Mouse (Mus musculus) kidney, postnatal 25 days (tissue): ENCODE measurements at regions not wholly inside any gene's neighbourhood (a gene's known extent, or its start where the extent isn't known, plus 50 kb on each side); places are given as distances from the start of the nearest gene placed in this dataset.
A peak's percentile ranks its signal among the peaks of the same experiment; 100 is the strongest.

Experiments
- DNase-seq, 2 experiments: peaks; one replicate each; pipeline ENCODE4 v3.0.0; 2021; ENCODE audit warnings: mixed read lengths in 2 of 2

GRCm38 (mm10) chr1:63918200-63918599 lies 149.1 kb upstream of the 4933402D24Rik start:
- no peak for DNase-seq

- DNase-seq = no peak
Measured at GRCm38 (mm10) chr1:63916907-63917650, 148.0 kb upstream of the 4933402D24Rik start.

GRCm38 (mm10) chr1:63910765-63911164 lies 141.7 kb upstream of the 4933402D24Rik start:
- no peak for DNase-seq

GRCm38 (mm10) chr1:63909191-63909590 lies 140.1 kb upstream of the 4933402D24Rik start:
- DNase-seq = no peak

- no peak for DNase-seq
Measured at GRCm38 (mm10) chr1:63903620-63904019, 134.6 kb upstream of the 4933402D24Rik start.

GRCm38 (mm10) chr1:63903201-63903600 lies 134.1 kb upstream of the 4933402D24Rik start:
- peak in 1 of 2 experiments; percentile 15 for DNase-seq

- DNase-seq = peak; percentile 43 to 53
Measured at GRCm38 (mm10) chr1:63902391-63902790, 133.3 kb upstream of the 4933402D24Rik start.

- DNase-seq = no peak
Measured at GRCm38 (mm10) chr1:63899631-63900577, 130.8 kb upstream of the 4933402D24Rik start.

- no peak for DNase-seq
Measured at GRCm38 (mm10) chr1:63898766-63899165, 129.7 kb upstream of the 4933402D24Rik start.

GRCm38 (mm10) chr1:63897556-63897955 lies 128.5 kb upstream of the 4933402D24Rik start:
- no peak for DNase-seq

GRCm38 (mm10) chr1:63879570-63879969 lies 110.5 kb upstream of the 4933402D24Rik start:
- DNase-seq = no peak

GRCm38 (mm10) chr1:63876589-63877251 lies 107.7 kb upstream of the 4933402D24Rik start:
- no peak for DNase-seq

- DNase-seq = no peak
Measured at GRCm38 (mm10) chr1:63875297-63875962, 106.4 kb upstream of the 4933402D24Rik start.

- no peak for DNase-seq
Measured at GRCm38 (mm10) chr1:63871831-63872230, 102.8 kb upstream of the 4933402D24Rik start.

GRCm38 (mm10) chr1:63869342-63869741 lies 100.3 kb upstream of the 4933402D24Rik start:
- DNase-seq = no peak

- no peak for DNase-seq
Measured at GRCm38 (mm10) chr1:63857933-63858649, 89.0 kb upstream of the 4933402D24Rik start.

GRCm38 (mm10) chr1:63857468-63857867 lies 88.4 kb upstream of the 4933402D24Rik start:
- DNase-seq = no peak

- no peak for DNase-seq
Measured at GRCm38 (mm10) chr1:63856366-63856765, 87.3 kb upstream of the 4933402D24Rik start.

GRCm38 (mm10) chr1:63854794-63855193 lies 85.7 kb upstream of the 4933402D24Rik start:
- DNase-seq = peak in 1 of 2 experiments; percentile 9

- DNase-seq = no peak
Measured at GRCm38 (mm10) chr1:63851476-63852094, 82.5 kb upstream of the 4933402D24Rik start.

GRCm38 (mm10) chr1:63850262-63850661 lies 81.2 kb upstream of the 4933402D24Rik start:
- DNase-seq = no peak
